Mouse (Mus musculus): ENCODE data around the gene Pecr.
"Not testable (repeated sequence)": the region's sequence is repeated elsewhere in the genome, so short reads cannot be mapped to it uniquely, and the experiment has no call there.

The Pecr gene

GRCm38 (mm10) chr1:72237007-72237775, 46.9 kb downstream of the Pecr start:
- in situ Hi-C loops (cut with MseI, MboI): no loop called here

GRCm38 (mm10) chr1:72236363-72237006, 47.6 kb downstream of the Pecr start:
- in situ Hi-C loops (cut with MseI, MboI): not testable (repeated sequence)

DNA sequence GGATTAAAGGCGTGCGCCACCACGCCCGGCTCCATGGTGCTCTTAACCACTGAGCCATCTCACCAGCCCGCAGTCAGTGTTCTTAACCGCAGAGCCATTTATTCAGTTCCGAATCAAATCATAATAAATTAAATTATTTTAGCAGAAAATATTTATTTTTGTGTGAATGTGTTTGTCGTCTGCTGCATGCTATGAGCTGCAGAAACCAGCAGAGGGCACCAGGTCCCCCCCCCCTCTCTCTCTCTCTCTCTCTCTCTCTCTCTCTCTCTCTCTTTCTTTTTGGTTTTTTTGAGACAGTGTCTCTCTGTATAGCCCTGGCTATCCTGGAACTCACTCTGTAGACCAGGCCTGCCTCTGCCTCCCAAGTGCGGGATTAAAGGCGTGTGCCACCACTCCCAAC, 51.5 kb downstream of the Pecr start:
- in situ Hi-C loops (cut with MseI, MboI): not testable (repeated sequence)

- in situ Hi-C loops (cut with MseI, MboI): no loop called here
Observed at GRCm38 (mm10) chr1:72228974-72229373, 55.1 kb downstream of the Pecr start.

DNA sequence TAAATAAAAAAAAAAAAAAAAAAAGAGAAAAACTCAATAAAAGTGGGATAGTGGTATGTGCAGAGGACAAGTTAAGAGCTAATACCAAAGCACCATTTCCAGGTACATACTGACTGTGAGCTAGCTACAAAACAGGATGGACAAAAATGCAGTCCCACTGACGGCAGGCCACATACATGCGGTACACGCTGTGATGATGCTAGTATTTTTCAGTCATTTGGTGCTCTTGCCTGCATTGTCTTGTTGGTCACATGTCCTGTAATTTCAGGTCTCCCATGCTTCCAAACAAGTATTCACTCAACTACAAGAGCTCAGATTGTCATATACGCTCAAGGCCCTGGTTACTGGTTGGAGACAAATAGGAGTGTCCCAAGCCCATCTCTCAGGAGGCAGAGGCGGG, 56.6 kb downstream of the Pecr start:
- in situ Hi-C loops (cut with MseI, MboI): no loop called here

DNA sequence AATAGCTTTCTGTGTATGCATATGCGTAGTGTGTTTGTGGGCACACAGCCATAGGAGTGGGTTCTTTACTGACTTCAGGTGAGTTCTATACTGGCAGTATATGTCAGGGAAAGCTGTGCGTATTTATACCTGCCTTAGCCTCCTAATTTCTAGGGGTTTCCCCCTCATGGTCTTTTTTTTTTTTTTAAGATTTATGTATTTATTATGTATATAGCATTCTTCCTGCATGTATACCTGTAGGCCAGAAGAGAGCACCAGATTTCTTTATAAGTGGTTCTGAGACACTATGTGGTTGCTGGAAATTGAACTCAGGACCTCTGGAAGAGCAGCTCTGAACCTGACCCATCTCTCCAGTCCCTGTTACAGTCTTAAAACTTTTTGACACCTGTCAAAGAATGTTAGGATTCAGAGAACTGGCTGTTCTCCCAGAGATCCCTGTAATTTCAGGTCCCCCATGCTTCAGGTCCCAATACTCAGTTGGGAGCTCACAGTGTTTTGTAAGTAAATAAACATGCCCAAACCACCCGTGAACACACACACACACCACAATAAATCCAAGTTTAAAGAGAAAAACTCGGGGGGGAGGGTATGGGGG, 57.1 kb downstream of the Pecr start:
- in situ Hi-C loops (cut with MseI, MboI): no loop called here

DNA sequence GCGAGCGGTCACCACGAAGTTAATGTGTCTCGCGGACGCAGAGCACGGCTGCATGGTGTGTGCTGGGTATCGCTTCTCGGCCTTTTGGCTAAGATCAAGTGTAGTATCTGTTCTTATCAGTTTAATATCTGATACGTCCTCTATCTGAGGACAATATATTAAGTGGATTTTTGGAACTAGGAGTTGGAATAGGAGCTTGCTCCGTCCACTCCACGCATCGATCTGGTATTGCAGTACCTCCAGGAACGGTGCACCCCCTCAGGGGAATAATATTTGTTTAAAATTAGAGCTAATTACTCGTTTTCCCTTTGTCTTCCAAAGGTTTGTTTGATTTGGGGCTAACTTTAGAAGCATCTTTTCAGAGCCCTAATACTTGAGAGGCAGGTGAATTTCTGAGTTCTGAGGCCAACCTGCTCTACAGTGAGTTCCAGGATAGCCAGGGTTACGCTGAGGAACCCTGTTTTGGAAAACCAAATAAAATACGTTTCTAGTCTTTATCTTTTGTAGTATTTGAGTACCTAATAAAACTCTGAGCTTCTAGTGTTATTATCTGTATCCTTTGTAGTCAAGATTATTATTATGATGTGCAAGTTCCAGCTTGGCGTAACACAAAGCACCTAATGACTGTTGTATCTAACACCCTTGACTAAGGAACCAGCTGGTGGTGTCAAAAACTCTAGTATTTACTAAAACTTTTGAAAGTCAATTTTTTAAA, 57.8 kb downstream of the Pecr start:
- in situ Hi-C loops (cut with MseI, MboI): no loop called here

DNA sequence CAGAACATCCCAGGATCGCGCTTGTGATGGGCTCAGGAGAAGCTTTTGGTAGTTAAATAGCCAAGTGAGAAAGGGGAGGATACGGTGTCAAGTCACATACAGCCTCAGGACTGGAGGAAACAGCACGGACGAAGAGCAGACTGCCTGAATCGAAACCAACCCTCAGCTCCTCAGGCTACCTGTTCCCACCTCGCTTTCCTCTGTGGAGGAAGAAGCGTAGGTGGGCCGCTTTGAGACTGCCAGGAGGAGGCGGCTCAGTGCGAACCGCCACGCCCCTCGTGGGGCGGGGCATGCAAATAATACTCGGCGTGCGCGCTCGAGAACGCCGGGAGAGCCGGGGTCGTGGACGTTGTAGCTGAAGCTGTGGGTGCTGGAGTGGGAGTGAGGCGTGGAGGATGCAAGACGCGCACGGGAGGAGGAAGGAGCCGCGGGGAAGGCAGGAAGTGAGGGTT, 58.4 kb downstream of the Pecr start:
- in situ Hi-C loops (cut with MseI, MboI): not testable (repeated sequence)

- in situ Hi-C loops (cut with MseI, MboI): no loop called here
Observed at GRCm38 (mm10) chr1:72225054-72225718, 58.9 kb downstream of the Pecr start.

DNA sequence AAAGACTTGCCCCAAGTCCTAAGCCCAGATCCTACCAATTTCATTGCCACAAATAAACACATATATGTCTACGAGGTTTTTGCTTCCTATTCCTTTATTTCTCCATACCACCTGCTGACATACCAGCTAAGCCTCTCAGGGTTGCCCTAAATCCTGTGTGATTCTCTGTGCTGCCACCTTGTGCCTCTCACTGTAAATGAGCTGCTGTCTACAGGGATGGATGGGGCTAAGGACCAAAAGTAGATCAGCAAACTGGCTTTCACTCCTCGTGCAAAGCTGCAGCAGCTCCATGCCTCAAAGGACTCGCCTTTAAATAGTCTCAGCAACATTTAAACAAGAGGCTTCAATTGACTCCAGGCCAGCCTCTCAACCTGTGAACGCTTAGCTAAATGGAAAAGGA, 64.1 kb downstream of the Pecr start:
- in situ Hi-C loops (cut with MseI, MboI): no loop called here

DNA sequence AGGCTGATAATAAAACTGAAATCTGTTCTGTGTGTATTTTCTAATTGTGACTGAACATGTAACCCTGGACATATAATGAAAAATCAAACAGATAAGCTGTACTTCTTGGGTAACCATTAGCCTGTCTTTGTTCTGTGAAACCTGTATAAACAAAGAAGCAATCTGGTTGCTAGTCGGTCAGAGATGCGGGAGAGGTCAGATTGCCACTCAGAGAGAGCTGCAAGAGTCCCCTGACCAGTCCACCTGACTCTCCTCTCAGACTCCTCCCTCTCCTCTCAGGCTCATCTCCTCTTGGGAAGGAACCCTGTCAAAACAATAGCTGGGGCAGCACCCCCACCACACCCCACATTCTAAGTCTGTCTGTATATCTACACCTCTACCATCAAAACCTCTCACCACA, 65.0 kb downstream of the Pecr start:
- in situ Hi-C loops (cut with MseI, MboI): no loop called here

DNA sequence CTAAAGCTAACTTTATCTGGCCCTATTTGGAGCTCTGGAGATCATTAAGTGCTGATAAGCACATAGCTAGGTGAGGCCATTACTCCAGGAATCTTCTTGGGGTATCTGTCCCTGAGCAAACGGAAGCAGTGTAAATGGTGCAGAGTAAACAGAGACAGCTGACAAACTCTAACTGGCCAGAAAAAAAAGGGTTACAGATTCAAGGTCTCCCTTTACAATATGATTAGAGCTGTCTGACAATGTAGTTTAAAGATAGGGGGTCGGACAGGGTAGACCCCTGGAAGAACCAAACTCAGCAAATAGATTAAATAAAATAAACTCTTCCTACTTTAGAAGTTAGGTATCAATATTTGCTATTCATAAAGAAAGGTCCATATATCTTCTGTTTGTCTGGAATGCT, 65.5 kb downstream of the Pecr start:
- in situ Hi-C loops (cut with MseI, MboI): no loop called here

DNA sequence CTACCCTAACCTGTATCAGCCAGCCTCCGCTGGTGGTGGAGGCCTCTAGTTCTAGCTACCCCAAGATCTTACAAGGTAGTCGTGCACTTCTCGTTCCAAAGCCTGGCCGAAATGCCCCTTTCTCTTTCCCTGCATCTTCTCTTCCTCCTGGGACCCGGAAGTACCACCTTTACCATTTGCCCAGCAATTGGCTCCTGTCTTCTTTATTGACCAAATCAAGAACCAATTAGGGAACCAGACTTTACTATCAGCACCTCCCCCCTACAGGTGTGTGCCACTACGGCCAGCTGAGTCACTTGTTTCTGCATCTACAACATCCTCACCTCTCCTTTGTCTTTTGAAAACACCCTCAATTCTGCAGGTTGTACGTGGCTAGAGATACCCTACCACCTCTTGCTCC, 67.4 kb downstream of the Pecr start:
- in situ Hi-C loops (cut with MseI, MboI): no loop called here

DNA sequence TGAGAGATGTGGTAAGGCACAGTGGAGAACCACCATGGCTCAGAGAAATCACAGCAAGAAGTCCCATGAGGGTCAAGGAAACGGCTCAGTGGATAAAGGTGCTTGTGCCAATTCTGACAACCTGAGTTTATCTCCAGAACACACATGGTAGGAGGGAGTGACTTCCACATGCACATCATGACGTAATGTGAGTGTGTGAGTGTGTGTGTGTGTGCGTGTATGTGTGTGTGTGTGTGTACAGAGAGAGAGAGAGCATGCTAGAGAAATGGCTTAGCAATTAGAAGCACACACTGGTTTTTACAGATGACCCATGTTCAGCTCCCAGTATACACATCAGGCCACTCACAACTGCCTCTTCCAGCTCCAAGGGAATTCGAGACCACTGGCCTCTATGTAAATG, 68.9 kb downstream of the Pecr start:
- in situ Hi-C loops (cut with MseI, MboI): no loop called here

- in situ Hi-C loops (cut with MseI, MboI): no loop called here
Observed at GRCm38 (mm10) chr1:72214470-72214961, 69.6 kb downstream of the Pecr start.

DNA sequence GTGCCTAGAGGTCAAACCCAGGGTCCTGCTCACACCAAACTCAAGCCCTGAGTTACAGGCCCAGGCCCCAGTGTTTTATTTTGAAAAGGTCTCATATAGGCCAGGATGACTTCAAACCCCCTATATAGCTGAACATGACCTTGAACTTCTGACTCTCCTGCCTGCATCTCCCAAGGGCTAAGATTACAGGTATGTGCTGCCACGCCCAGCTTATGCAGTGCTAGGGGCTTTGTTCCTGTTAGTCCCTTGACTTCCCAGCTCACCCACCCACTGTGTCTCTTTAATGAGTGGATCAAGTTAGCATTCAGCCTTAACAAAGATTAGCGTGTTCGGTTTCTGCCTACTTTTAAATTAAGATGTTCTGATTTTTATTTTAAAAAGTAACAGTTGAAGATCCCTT, 70.2 kb downstream of the Pecr start:
- in situ Hi-C loops (cut with MseI, MboI): no loop called here

DNA sequence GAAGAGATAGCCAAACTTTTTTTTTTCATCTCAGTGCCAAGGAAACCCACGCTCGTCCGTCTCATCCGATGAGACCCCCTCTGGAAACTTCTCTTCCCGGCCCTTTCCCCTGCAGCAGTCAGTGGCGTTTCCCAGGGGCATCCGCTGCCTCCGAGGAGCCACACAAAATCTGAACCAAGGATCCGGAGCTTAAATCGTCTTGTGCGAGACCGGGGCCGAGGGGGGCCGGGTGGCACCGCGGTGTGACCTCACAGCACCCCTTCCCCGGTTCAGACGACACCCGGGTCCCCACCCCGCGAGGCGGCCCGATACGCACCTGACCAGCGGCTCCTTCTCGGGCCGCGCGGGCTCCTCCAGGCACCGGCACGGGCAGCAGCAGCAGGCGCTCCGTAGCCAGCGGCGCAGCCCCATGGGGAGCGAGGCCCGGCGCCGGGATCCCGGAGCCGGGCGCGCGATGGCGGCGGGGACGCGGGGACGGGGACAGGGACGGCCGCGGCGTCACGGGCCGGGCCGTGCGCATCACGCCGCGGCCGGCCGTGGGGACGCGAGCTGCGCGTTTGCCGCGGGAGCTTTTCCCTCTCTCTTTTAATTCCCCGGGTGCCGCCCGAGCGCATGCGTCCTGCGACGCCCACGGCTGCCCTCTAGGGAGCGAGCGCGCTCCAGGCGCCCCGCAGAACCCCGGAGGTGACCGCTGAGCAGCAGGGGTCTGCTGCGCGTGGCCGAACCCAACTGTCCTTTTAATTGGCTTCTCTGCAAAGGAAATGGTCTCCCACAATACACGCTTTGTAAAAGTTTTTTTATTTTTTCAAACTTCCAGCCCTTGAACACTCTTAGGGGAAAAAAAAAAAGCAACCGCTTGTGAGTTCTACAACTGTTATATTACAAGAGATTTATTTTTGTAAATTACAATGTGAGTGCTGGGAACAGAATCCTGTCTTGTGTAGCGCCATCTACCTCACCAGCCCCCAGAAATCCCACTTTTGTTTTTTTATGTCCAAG, 72.1 kb downstream of the Pecr start, which contains the start of gene Mreg:
TSS of gene Mreg (minus strand) at position 607 of the 999 bp plus-strand sequence.
- in situ Hi-C loops (cut with MseI, MboI): no loop called here

DNA sequence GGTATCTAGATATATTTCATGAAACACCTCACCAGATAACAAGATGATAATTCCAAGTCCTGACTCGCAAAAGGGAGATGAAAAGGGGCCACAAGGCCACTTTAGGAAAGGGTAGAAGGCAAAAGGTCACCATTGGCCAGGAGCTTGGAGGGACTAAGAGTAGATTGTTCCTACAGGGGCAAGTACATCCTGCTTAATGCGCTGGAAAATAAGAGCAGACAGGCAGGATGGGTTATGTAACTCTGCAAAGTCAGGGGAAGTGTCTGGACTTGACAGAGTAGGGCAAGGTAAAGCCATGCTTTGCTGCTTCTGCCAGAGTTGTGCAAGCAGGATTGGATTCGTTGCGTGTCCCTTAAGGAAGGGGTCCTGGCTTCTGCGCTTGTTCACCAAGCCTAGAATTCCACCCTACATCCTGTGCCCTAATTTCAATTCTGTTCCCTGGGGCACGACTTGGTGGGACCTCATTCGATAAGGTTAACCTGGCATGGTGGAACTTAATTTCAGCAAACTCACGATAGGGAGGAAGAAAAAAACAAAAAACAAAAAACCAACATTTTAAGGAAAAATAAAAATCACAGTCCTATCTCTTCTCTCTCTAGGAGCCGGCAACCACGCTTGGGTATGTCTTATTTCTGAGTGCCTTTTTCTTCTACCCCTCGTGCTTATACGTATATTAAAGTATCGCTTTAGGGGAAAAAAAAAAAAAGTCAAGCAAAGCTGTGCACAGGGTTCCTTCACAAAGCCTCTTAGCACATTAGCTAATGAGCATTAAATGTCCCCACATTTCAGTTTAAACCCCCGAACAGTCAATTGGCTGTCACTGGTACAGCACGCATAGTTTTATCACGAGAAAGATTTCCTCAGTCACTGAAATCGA, 73.1 kb downstream of the Pecr start:
- in situ Hi-C loops (cut with MseI, MboI): no loop called here

Measured in mouse trophoblast stem cell (cell line).